Mouse (Mus musculus) spleen, embryonic (tissue): Measurements from ENCODE around the gene Snf8.

Experiments
- CTCF ChIA-PET: fragments of 350-600 bp; sonication (Branson Sonifier 250); formaldehyde crosslinking; loops from one replicate; lab custom pipeline; 2022; lab: Charles Lee

Snf8 gene

DNA sequence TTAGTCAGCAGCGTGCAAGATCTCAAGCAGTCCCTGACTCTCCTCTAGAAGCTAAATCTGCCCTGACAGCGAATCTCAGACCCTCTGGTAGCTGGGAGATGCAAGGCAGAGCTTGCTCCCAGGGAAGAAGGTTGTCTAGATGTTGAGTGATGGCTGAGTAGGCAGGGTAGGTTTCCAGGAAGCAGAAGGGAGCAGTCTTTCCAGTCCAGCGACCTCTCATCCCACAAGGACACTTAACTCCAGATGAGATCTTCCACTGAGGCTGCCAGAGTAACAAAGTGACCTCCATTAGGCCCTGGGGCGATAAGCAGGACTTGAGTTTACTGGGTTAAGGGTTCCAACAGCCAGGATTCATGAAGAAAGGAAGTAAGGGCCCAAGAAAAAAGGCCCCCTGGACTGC lies 14.1 kb upstream of the Snf8 start:
- CTCF ChIA-PET: no interaction called here

DNA sequence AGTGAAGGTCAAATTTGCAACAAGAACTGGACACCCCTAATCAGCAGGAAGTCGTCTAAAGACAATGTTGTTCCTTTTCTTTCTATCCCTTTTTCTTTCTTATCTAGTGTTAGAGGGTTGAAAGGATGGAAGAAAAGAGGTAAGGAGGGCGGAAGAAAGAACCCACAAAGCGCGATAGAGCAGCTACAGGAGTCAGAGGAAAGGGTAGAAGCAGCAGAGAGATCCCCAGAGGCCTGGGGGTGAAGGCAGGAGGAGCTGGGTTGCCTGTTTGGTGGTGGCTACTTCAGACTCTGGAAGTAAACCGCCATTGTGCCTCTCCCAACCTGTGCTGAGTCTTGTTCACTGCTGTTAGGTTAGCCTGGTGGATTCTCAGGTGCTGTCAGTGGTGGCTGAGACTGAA lies 6.6 kb upstream of the Snf8 start:
- CTCF ChIA-PET: no interaction called here

DNA sequence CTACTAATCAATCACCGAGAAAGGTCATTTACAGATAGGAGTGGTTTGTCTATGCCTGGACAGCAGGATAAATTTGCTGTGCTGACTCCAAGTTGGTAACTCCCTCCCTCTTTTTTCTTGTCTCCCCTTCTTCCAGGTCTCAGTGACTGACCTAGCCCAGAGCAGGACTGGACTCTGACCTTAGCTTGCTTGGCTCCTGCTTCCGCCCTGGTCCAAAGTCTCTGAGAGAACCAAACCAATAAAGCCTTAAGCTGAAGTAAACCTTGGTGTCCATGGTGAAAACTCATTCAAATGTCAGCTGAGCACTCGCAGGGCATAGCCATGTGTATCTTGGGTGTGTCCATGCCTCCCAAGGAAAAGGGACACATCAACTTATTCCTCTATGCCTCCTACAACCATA lies 4.1 kb upstream of the Snf8 start:
- CTCF ChIA-PET: no interaction called here

DNA sequence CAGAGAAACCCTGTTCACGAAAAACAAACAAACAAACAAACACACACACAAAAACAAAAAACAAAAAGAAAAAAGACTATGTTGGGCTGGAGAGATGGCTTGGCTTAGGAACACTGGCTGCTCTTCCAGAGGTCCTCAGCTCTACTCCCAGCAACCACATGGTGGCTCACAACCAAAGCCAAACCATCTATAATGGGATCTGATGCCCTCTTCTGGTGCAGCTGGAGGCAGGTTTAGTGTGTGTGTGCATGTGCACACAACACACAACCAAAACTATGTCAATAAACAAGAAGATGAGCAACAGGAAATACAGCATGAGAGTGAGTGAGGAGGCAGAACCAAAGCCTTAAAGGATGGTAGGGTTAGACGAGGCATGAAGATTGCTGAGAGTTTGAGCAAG lies 3.0 kb upstream of the Snf8 start:
- CTCF ChIA-PET: no interaction called here

DNA sequence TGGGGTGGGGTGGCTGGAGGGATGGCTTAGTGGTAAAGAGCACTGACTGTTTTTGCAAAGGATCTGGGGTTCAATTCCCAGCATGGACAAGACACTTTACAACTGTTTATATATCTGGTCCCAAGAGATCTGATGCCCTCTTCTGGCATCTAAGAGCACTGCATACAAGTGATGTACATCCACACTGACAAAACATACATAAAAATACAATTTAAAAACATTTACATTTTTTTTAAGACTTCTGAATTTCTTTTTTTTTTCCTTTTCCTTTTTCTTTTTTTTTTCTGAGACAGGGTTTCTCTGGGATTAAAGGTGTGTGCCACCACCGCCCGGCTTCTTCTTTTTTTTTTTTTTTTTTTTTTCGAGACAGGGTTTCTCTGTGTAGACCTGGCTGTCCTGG lies 1.4 kb upstream of the Snf8 start:
- CTCF ChIA-PET: no interaction called here

DNA sequence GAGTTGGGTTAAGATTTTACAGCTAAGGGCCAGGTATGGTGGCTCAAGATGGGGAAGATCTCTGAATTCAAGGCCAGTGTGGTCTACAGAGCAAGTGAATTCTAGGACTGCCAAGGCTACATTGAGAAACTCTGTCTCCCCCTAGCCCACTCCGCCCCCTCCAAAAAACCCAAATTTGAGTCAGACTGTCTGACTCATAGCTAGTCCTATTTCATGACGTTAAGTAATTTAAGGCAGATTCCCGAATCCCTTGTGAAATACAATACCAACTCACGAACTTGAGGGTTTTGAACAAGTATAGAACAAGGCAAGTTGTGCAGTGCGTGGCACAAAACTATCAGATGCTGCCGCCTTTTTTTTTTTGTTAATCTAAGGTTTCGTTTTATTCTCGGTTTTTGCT lies 569 bp upstream of the Snf8 start:
- CTCF ChIA-PET: interaction anchor here (0.6 to 1.3 kb wide), 4 partner anchors 31 to 729 kb away, joined by 3 to 7 read pairs (median 4); partner anchors contain the start of gene Ube2z

DNA sequence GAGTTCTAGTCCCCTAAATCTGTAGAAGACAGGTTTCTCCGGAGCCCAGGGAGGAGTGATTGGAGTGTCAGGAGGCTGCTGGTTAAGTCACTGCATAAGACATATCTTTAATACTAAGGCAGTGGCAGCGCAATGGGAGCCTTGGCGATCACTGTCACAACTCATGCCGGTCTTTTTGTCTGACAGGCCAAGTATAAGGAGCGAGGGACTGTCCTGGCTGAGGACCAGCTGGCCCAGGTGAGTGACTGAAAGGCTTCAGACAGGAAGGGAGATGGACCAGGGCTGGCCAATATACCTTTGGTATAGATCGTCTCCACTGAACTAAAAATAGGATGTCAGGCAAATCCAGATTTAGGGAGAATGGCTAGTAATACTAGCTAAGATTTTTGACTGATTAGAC lies 448 bp downstream of the Snf8 start:
- CTCF ChIA-PET: interaction anchor here (1.3 kb wide), 1 partner anchor 30 kb away, joined by 3 read pairs; the partner anchor contains the start of gene Ube2z

DNA sequence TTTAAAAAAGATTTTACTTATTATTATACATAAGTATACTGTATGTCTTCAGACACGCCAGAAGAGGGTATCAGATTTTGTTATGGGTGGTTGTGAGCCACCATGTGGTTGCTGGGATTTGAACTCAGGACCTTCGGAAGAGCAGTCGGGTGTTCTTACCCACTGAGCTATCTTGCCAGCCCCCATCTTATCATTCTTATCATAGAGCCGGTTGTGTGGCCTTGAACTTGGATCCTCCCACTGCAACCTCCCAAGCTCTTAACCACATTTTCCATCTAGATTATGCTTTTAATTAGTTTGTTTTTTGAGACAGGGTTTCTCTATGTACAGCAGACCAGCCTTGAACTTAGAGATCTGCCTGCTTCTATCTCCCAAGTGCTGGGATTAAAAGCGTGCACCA lies 2.8 kb downstream of the Snf8 start:
- CTCF ChIA-PET: no interaction called here

DNA sequence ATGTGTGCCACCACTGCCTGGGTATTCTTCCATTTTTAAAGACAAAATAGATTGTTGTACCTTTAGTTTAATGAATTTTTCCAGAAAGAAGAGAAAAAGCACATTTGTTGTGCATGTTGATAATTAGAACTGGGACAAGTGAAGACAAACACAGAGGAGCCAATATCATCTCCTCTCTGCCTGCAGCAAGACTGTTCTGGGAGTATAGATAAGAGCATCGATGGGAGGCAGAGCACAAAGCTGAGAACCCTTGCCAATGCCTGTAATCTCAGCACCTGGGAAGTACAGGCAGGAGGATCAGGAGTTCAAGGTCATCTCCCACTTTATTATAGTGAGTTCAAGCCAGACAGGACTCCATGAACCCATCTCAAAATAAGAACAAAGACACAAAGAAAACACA lies 3.9 kb downstream of the Snf8 start:
- CTCF ChIA-PET: no interaction called here

DNA sequence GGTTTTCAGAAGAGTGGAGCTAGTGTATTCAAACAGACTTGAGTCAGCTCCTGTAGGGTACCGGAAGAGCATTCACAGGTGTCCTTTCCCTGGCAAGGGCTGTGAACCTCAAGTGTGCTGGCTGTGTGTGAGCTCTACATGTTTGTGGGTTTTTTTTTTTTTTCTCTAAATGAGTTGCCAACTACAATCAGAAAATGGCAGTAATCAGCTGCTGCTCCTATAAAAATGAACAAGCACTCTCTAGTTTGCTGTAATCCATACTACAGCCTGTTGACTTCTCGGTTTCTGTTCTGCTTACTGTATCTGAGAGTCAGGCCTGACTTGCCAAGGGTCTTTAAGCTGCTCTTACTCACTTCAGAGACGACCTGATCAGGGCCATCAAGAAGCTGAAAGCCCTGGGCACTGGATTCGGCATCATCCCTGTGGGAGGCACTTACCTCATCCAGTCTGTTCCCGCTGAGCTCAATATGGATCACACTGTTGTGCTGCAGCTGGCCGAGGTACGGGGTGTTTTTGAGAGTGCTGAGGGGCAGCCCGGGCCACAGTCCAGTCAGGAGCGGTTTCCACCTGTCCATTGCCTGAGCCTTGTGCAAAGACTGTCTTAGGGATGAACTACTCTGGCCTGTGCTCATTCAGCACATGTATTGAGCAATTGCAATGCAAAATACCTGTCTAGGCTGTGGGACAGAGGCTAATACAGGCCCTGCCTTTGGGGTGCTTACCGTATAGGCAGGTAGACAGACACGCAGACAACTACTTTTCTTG lies 10.3 kb downstream of the Snf8 start:
- CTCF ChIA-PET: no interaction called here

DNA sequence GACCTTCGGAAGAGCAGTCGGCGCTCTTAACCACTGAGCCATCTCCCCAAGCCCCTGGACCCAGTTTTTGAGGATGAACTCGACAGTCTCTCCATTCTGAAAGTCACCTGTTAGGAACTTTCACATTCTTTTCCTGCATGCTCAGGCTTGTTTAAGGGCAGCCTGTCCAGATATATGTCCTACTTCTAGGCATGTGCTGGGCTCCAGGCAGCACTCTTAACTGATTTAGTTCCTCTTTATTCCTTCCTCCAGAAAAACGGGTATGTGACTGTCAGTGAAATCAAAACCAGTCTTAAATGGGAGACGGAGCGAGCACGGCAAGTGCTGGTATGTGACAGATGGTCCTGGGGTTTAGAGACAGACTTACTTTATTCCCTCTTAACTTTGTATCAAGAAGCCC lies 11.3 kb downstream of the Snf8 start:
- CTCF ChIA-PET: no interaction called here

DNA sequence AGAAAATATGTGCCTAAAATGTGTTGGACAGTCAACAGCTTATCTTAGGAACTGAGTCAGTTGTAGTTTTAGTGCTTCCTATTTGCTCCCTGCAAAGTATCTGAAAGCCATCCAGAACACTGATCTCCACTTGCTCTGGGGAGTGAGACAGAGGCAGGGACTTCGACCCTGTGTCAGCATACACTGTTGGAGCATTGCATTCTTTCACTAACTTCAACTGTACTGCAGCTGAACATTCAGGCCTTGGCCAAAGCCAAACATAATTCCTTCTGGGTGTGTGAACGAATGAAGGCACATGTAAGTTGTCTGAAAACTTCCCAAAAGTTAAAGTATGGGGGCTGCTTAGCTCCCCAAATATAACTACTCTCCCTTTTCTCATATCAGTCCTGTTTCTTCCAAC lies 12.1 kb downstream of the Snf8 start:
- CTCF ChIA-PET: no interaction called here

DNA sequence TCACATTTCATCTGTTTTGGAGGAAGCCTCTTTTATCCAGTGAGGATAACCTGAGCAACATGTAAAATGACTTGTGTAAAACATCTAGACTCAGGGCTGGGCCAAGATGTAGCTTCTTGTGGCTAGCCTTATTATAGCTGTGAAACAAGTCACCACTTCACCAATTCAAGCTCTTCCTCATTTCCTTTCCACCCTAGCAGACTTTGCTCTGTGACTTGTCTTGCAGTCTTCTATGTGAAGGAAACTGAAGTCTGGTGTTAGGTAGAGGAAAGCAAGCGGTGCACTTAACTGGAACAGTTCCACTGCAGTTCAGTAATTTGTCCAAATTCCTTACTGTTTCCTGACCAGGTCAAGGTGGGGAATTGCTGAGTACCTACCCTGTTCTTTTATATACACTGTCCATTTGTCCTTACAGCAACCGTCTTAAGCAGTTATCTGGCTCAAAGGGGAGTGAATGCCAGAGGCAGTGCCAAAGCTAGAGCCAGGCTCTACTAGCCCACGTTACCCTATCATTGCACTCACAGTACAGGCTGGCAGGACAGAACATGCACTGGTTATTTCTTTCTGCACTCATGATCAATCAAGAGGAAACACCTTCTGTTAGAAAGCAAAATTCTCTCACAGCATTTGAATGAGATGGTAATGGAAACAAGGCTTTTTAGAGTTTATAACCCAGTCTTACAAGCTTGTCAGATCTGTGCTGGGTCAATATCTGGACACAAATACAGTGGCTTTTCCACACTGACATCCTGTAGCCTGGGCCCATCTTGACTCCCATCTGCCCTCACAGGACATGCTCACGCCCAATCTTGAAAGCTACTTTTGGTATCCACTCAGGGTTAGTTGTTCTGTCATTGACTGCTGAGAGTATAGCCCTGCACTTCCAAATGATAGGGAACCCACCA lies 13.0 kb downstream of the Snf8 start:
- CTCF ChIA-PET: interaction anchor here (0.6 kb wide), 1 partner anchor 872 kb away, joined by 4 read pairs; no protein-coding TSS in a partner anchor

DNA sequence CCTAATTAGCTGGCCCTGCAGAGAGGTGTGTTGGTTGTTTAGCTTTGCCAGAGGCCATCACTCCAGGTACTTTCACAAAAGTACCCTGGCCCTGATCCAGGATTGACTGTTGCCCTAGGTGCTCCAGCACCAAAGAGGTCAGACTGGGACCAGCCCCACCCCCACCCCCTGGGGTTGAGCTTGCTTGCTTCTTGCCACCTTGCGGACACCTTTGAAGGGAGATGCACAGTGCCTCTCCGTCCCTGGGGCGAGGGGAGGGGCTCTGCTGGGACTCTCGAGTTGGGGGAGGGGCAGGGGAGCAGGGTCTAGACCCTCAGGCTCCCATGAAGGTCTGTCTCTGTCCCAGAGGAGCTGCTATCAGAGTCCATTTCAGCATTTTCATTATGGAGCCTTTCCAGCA lies 15.3 kb downstream of the Snf8 start:
- CTCF ChIA-PET: no interaction called here

DNA sequence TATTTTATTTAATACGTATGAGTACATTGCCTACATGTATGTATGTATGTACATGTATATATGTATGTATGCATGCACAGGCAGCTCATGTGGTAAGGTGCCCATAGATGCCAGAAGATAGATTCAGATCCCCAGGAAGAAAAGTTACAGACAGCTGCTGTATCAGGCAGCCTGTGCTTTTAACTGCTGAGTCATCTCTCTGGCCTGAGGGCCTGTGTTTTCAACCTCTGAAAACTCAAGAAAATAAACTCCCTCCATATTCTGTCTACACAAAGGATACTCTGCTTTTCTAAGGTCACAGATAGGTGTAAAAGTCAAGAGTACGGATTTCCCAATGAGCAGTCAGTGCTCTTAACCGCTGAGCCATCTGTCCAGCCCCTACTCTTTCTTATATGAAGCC lies 16.2 kb downstream of the Snf8 start:
- CTCF ChIA-PET: no interaction called here

DNA sequence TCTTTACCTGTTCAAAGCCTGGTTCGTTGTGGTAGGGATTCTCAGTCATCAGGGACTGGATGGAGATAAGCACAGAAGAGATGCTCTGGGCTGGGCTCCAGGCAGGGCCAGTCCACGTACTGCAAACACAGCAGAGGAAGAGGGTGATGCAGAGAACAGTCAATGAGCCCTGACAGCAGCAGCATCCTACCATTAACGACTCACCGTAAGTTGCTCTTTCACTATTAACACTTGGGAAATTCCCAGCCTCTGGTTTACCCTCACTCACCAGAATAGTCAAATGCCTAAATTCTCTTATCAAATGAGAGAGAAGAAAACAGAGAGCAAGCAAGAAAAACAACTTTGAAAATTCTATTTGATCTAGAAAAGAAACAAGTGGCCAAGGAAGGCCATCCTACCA lies 23.6 kb downstream of the Snf8 start:
- CTCF ChIA-PET: no interaction called here

DNA sequence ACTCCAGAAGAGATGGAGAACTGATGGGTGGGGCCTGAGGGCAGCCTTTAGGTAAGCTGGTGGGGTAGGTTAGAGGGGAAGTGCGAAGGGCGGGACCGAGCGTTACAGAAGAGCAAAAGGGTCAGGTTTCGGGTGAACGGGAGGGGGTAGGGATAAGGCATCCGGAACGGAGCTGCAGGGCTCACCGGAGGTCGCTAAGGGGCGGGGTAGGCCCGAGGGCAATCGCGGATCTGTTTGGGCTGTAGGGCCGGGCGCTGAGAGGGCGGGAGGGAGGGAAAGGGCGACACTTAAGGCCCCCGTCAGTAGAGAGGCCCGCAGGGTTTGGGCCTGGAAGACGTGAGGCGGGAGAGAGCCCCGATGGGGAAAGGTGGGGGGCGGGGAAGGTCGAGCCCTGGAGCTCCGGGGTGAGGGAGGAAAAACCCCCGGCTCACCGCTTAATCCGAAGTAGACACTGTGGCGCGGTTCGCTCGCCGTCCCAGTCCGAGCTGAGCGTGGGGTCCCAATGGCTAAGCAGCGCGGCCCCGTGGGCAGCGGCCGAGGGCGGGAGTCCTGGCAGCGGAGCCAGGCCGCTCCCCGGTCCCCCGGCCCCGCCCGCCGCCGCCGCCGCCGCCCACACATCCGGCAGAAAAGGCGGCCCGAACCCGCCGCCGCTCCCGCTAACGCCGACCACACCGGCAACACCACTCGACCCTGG lies 30.0 kb downstream of the Snf8 start:
- CTCF ChIA-PET: interaction anchor here (1.0 kb wide), 1 partner anchor 30 kb away, joined by 3 read pairs; the partner anchor contains the start of gene Snf8

DNA sequence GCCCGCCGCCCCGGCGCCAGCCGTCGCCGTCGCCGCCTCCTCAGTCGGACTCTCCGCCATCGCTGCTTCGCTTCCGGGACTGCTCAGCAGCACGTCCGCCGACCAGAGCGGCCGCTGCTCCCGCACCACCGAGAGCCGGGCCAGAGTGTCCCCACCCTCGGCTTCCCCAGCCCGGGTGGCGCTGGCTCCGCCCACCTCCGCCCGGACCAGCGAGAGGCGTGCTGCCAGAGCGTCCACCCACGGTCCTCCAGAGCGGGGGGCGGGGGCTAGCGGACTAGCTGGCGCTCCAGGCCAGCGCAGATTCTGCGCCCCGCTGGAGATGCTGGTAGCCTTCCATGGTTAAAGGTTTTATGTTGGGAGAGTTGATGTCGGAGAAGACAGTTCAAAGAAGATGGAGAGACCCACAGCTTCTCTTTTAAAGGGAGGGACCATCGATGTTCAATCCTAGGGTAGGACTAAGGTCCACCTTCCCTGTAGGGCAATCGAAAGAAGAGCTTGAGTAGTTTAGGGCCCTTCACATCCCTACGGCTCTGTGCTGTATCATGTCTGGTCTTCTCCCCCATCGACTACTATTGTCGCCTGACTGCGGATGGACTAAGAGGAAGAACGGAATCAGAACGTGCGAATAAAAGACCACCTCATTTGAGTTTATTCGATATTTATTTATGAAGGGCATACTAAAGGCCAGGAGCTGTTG lies 30.7 kb downstream of the Snf8 start, which contains the start of gene Ube2z:
TSS of gene Ube2z (minus strand) at position 174 of the 697 bp plus-strand sequence.
- CTCF ChIA-PET: interaction anchor here (1.0 kb wide), 1 partner anchor 31 kb away, joined by 3 read pairs; the partner anchor contains the start of gene Snf8

DNA sequence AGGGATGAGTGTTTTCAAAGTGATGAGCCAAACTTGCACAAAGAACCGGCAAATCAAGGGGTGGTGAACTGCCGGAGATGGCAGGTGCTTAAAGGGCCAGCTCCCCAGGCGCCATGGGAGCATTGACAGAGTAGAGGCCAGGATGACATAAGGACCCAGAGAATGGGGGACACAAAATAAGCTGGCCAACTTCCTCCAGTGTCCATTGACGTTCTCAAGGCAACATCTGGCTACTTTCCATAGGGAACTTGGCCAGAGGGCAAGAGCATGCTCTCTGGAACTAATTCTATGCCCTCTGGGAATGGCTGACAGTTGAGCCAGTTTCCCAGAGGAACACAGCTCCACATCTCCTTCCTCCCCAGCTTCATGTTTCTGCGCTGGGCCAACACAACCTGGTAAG lies 33.5 kb downstream of the Snf8 start:
- CTCF ChIA-PET: no interaction called here

DNA sequence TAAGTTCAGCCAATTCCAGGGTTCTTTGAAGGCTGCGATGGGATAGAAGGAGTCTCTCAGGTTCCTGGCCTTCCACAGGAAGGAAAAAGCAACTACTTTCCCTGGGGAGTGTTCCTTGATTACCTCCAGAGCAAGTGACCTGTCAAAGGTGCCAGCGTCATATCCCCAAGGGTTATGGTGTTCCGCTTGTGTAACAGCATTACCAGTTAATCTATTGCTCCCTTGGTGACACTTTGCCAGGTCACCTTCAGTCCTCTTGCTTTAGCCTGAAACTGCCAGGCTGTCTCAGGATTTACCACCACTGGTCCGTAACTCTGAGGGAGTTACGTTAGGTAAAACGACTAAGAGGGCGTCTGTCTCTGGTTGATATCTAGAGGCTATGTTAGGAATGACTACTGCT lies 35.7 kb downstream of the Snf8 start:
- CTCF ChIA-PET: no interaction called here

DNA sequence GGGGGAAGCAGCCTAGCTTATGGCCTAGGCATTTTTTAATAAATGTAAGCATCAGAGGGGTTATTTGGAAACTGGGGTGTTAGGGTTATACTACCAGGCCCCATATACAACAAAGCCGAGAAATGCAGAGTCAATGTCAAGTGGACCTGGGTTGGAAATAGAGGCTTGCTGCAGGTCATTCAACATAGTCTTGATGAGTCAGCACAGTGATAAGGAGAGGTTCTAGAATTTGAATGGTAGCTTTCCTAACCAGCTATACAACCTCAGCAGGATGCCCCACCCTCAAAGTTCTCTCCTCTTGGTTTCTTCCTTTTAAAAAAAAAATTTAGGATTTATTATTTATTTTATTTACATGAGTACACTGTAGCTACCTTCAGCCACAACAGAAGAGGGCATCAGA lies 36.3 kb downstream of the Snf8 start:
- CTCF ChIA-PET: no interaction called here
